Mouse (Mus musculus): Measurements from ENCODE around the gene Muc13. TPM values are rescaled to one million over a fixed set of nuclear protein-coding genes. Genes with fewer than 3 reads are reported as not detected.

Muc13 gene
- 1 to 10 TPM in 1 of 2 experiments, under 1 TPM in 1; 0.41 to 1.3 TPM for polyA plus RNA-seq (2017; shearing (Covaris generic))

- ATAC-seq = peak; percentile 36
These were observed at the start of gene Muc13 for GRCm38 (mm10) chr16:33793846-33794791. Gene Muc13 (plus strand): TSS chr16:33794037.

GRCm38 (mm10) chr16:33744622-33745419, 49.0 kb upstream of the Muc13 start:
- ATAC-seq = no peak

- ATAC-seq = no peak
These were observed 48.4 kb upstream of the Muc13 start for GRCm38 (mm10) chr16:33745457-33745856.

- no peak for ATAC-seq
These were observed 47.7 kb upstream of the Muc13 start for GRCm38 (mm10) chr16:33746074-33746676.

GRCm38 (mm10) chr16:33747346-33747954, 46.4 kb upstream of the Muc13 start:
- peak; percentile 57 for ATAC-seq

- no peak for ATAC-seq
These were observed 45.8 kb upstream of the Muc13 start for GRCm38 (mm10) chr16:33747994-33748393.

GRCm38 (mm10) chr16:33751152-33751551, 42.7 kb upstream of the Muc13 start:
- peak; percentile 5 for ATAC-seq

GRCm38 (mm10) chr16:33751590-33751989, 42.2 kb upstream of the Muc13 start:
- ATAC-seq = peak; percentile 84

GRCm38 (mm10) chr16:33752904-33753578, 40.8 kb upstream of the Muc13 start:
- no peak for ATAC-seq

- no peak for ATAC-seq
These were observed 38.5 kb upstream of the Muc13 start for GRCm38 (mm10) chr16:33755293-33755692.

- no peak for ATAC-seq
These were observed 37.9 kb upstream of the Muc13 start for GRCm38 (mm10) chr16:33755961-33756360.

GRCm38 (mm10) chr16:33756396-33756795, 37.4 kb upstream of the Muc13 start:
- ATAC-seq = no peak

GRCm38 (mm10) chr16:33759207-33759606, 34.6 kb upstream of the Muc13 start:
- no peak for ATAC-seq

GRCm38 (mm10) chr16:33760542-33760941, 33.3 kb upstream of the Muc13 start:
- ATAC-seq = no peak

- no peak for ATAC-seq
These were observed 32.8 kb upstream of the Muc13 start for GRCm38 (mm10) chr16:33760996-33761395.

- no peak for ATAC-seq
These were observed 29.2 kb upstream of the Muc13 start for GRCm38 (mm10) chr16:33764501-33765193.

- ATAC-seq = no peak
These were observed 28.4 kb upstream of the Muc13 start for GRCm38 (mm10) chr16:33765477-33765876.

- no peak for ATAC-seq
These were observed 27.5 kb upstream of the Muc13 start for GRCm38 (mm10) chr16:33766309-33766708.

GRCm38 (mm10) chr16:33766757-33767156, 27.1 kb upstream of the Muc13 start:
- ATAC-seq = no peak

GRCm38 (mm10) chr16:33768491-33769278, 25.2 kb upstream of the Muc13 start:
- no peak for ATAC-seq
